Mouse (Mus musculus) CH12.LX (cell line): ENCODE measurements around the gene Gm20683. TPM values are rescaled to one million over a fixed set of nuclear protein-coding genes. Genes with fewer than 3 reads are reported as not detected.

Source experiments
- DNase-seq: peaks from one replicate; pipeline ENCODE4 v3.0.0-alpha.2; 2013; ENCODE audit errors: extremely low read depth
- H3K27ac ChIP-seq: 2 replicates; pipeline ENCODE4 v1.5.1; 2012; ENCODE audit warnings: low read depth, mild to moderate bottlenecking, control low read depth, moderate library complexity; ENCODE audit not compliant: insufficient read depth
- H3K27me3 ChIP-seq: replicated peaks from 2 replicates; pipeline ENCODE3; 2012; ENCODE audit warnings: inconsistent platforms
- H3K36me3 ChIP-seq, 2 experiments: replicated peaks in 1 of 2; 2 replicates each; pipeline versions ENCODE3 to v1.6.1; 2012; ENCODE audit warnings: inconsistent platforms in 1 of 2, low read length in 1 of 2, mild to moderate bottlenecking in 1 of 2, mixed read lengths in 1 of 2, moderate library complexity in 1 of 2; ENCODE audit not compliant: control insufficient read depth in 1 of 2, insufficient read depth in 1 of 2
- H3K4me1 ChIP-seq, 2 experiments: 2 replicates each; pipeline ENCODE4 v1.6.1; 2012; ENCODE audit warnings: inconsistent platforms in 1 of 2, moderate library complexity in 1 of 2; ENCODE audit not compliant: insufficient read depth in 2 of 2, control insufficient read depth in 1 of 2
- H3K4me2 ChIP-seq: 2 replicates; pipeline ENCODE4 v1.6.1; 2012; ENCODE audit warnings: low read depth, mild to moderate bottlenecking, control low read depth; ENCODE audit not compliant: poor library complexity, insufficient read depth, severe bottlenecking
- H3K4me3 ChIP-seq, 3 experiments: fragments of 150-350 bp in 1 of 3; sonication (generic) in 1 of 3; replicated peaks in 1 of 3; 2 replicates each; pipeline versions ENCODE3 to v1.5.1; 2011 to 2012; ENCODE audit warnings: low read depth in 2 of 3, low read length in 2 of 3, mild to moderate bottlenecking in 2 of 3, moderate library complexity in 2 of 3, control low read depth in 1 of 3, improper control_type of control experiment in 1 of 3, inconsistent platforms in 1 of 3, mixed read lengths in 1 of 3; ENCODE audit not compliant: poor library complexity in 1 of 3
- H3K79me2 ChIP-seq: replicated peaks from 2 replicates; pipeline ENCODE4 v1.6.1; 2012; ENCODE audit warnings: mild to moderate bottlenecking, moderate library complexity; ENCODE audit not compliant: control insufficient read depth, poor library complexity, insufficient read depth, severe bottlenecking; ENCODE audit errors: extremely low read depth
- H3K9ac ChIP-seq: 2 replicates; pipeline ENCODE4 v1.6.1; 2012; ENCODE audit warnings: low read depth, mild to moderate bottlenecking, control low read depth, moderate library complexity; ENCODE audit not compliant: insufficient read depth
- H3K9me3 ChIP-seq: replicated peaks from 2 replicates; pipeline ENCODE3; 2012; ENCODE audit warnings: low read length, inconsistent platforms, mixed read lengths
- CHD1 ChIP-seq: IDR thresholded peaks from 2 replicates; pipeline ENCODE4 v1.6.1; 2012; ENCODE audit warnings: low read depth, low read length, improper control_type of control experiment, inconsistent platforms
- CHD2 ChIP-seq: IDR thresholded peaks from 2 replicates; pipeline ENCODE4 v1.6.1; 2011; ENCODE audit warnings: low read length, improper control_type of control experiment
- CTCF ChIP-seq, 2 experiments: IDR thresholded peaks in 1 of 2; conservative IDR thresholded peaks in 1 of 2; 2 replicates each; pipeline ENCODE4 v1.5.1; 2011 to 2012; ENCODE audit warnings: low read depth in 2 of 2, low read length in 2 of 2, improper control_type of control experiment in 1 of 2, inconsistent platforms in 1 of 2, mild to moderate bottlenecking in 1 of 2, moderate library complexity in 1 of 2
- E2F4 ChIP-seq: IDR thresholded peaks from 2 replicates; pipeline ENCODE4 v1.6.1; 2011; ENCODE audit warnings: low read depth, low read length, improper control_type of control experiment; ENCODE audit not compliant: insufficient replicate concordance
- ELF1 ChIP-seq: IDR thresholded peaks from 2 replicates; pipeline ENCODE4 v1.6.1; 2014; ENCODE audit warnings: low read depth, mild to moderate bottlenecking, inconsistent platforms, low read length, improper control_type of control experiment
- EP300 ChIP-seq: IDR thresholded peaks from 2 replicates; pipeline ENCODE4 v1.6.1; 2011; ENCODE audit warnings: low read length, improper control_type of control experiment
- GABPA ChIP-seq: IDR thresholded peaks from 2 replicates; pipeline ENCODE4 v1.6.1; 2012; ENCODE audit warnings: low read depth, low read length, improper control_type of control experiment, inconsistent platforms; ENCODE audit not compliant: insufficient replicate concordance
- HCFC1 ChIP-seq: IDR thresholded peaks from 2 replicates; pipeline ENCODE4 v1.6.1; 2012; ENCODE audit warnings: low read depth, mild to moderate bottlenecking, inconsistent platforms, low read length, improper control_type of control experiment
- JUN ChIP-seq: IDR thresholded peaks from 2 replicates; pipeline ENCODE4 v1.6.1; 2011; ENCODE audit warnings: low read depth, mild to moderate bottlenecking, low read length, improper control_type of control experiment, moderate library complexity; ENCODE audit not compliant: insufficient read depth
- MAZ ChIP-seq: IDR thresholded peaks from 2 replicates; pipeline ENCODE4 v1.6.1; 2012; ENCODE audit warnings: low read depth, mild to moderate bottlenecking, inconsistent platforms, low read length, improper control_type of control experiment, moderate library complexity
- MXI1 ChIP-seq: IDR thresholded peaks from 2 replicates; pipeline ENCODE4 v1.6.1; 2011; ENCODE audit warnings: mild to moderate bottlenecking, low read depth, low read length, improper control_type of control experiment
- NELFE ChIP-seq: IDR thresholded peaks from 2 replicates; pipeline ENCODE4 v1.6.1; 2011; ENCODE audit warnings: low read depth, low read length, improper control_type of control experiment
- NRF1 ChIP-seq: IDR thresholded peaks from 2 replicates; pipeline ENCODE4 v1.6.1; 2014; ENCODE audit warnings: low read depth, mild to moderate bottlenecking, inconsistent platforms, low read length, improper control_type of control experiment, moderate library complexity
- PAX5 ChIP-seq: IDR thresholded peaks from 2 replicates; pipeline ENCODE4 v1.6.1; 2012; ENCODE audit warnings: low read length, inconsistent platforms, mixed read lengths
- POLR2A ChIP-seq: IDR thresholded peaks from 2 replicates; pipeline ENCODE4 v1.6.1; 2011; ENCODE audit warnings: low read depth, mild to moderate bottlenecking, improper control_type of control experiment, low read length
- RAD21 ChIP-seq: IDR thresholded peaks from 2 replicates; pipeline ENCODE4 v1.6.1; 2011; ENCODE audit warnings: low read depth, mild to moderate bottlenecking, low read length, improper control_type of control experiment, moderate library complexity
- RCOR1 ChIP-seq: conservative IDR thresholded peaks from 2 replicates; pipeline ENCODE4 v1.6.1; 2012; ENCODE audit warnings: low read depth, mild to moderate bottlenecking, inconsistent platforms, low read length, improper control_type of control experiment
- TCF12 ChIP-seq: IDR thresholded peaks from 2 replicates; pipeline ENCODE4 v1.6.1; 2014; ENCODE audit warnings: low read depth, mild to moderate bottlenecking, inconsistent platforms, low read length, improper control_type of control experiment
- UBTF ChIP-seq: IDR thresholded peaks from 2 replicates; pipeline ENCODE4 v1.6.1; 2012; ENCODE audit warnings: low read depth, mild to moderate bottlenecking, inconsistent platforms, low read length, improper control_type of control experiment, moderate library complexity
- USF2 ChIP-seq: conservative IDR thresholded peaks from 2 replicates; pipeline ENCODE4 v1.6.1; 2011; ENCODE audit warnings: low read depth, low read length, improper control_type of control experiment
- ZKSCAN1 ChIP-seq: IDR thresholded peaks from 2 replicates; pipeline ENCODE4 v1.6.1; 2012; ENCODE audit warnings: low read depth, inconsistent platforms, low read length, improper control_type of control experiment, borderline replicate concordance
- ZMIZ1 ChIP-seq: IDR thresholded peaks from 2 replicates; pipeline ENCODE4 v1.6.1; 2012; ENCODE audit warnings: low read depth, mild to moderate bottlenecking, inconsistent platforms, low read length, improper control_type of control experiment
- ZNF384 ChIP-seq: IDR thresholded peaks from 2 replicates; pipeline ENCODE4 v1.6.1; 2012; ENCODE audit warnings: low read depth, low read length, improper control_type of control experiment, inconsistent platforms
- dilution Hi-C: fragments of 300-500 bp; cut with MboI; formaldehyde crosslinking; loops from 2 replicates; pipeline ENCODE4 v1.14.3; 2020; ENCODE audit warnings: low sequenced_read_pairs; ENCODE audit not compliant: extremely low pct_unique_long_range_greater_than_20kb, extremely low pct_ligation_motif_present
- in situ Hi-C: fragments of 300-500 bp; cut with MboI; formaldehyde crosslinking; loops from 3 replicates; pipeline ENCODE4 v1.14.3; 2019; ENCODE audit warnings: low sequenced_read_pairs, low pct_ligation_motif_present, low pct_unique_long_range_greater_than_20kb, mixed read lengths
- polyA plus RNA-seq: library from polyadenylated mRNA; unstranded; fragments of >175 nt; gene quantifications from 2 replicates; pipeline ENCODE4 v1.2.1, GENCODE M21; 2012; ENCODE audit warnings: low read depth; ENCODE audit not compliant: insufficient read length
- total RNA-seq, 2 experiments: library from RNA; depleted of rRNA; stranded (reverse); fragments of 300-350 nt in 1 of 2; fragments of >200 nt in 1 of 2; gene quantifications; 2 replicates each; pipeline ENCODE4 v1.2.3; 2012 to 2014

Gm20683 gene
- total RNA-seq (2012; rRNA removed): 3.1 and 3.8 TPM in 2 replicates
- 0.96 and 1.3 TPM in 2 replicates for total RNA-seq (2014; rRNA removed)
- 1.4 and 4.8 TPM in 2 replicates for polyA plus RNA-seq

DNA sequence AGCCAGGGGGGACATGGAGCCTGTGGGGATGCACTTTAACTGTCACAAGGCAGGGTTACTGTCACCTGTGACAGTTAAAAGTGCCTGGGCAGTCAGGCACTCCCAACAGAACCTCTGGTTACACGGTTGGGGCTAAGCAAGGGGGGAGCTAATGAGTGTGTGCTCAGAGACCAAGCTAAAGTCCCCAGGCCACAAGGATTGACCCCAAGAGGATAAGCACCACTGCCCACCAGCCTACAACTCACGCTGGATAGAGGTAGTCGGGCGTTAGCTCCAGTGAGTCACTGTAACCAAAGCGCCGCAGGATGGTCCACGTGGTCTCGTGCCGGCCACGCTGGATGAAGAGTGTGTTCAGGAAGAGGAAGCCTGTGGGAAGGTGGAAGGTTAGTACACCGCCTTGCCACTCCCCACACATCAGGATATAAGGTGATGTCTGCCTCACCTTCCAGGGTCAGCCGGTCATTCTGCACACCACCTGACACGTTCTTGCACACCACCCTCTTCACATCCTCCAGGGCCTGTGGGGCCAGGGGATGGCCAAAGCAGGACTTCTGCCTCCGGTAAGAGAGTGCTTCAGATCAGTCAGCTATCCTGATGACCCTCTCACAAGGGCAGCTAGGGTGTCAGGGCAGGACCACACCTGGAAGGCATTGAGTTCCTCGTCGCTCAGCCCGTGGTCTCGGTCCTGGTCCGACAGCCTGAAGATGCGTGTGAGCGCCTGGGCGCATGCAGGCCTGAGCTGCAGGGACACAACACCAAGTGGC is at the start of gene Gm20683:
Gene Gm20683, minus strand, starts transcription at position 647 of the 764 bp plus-strand sequence.
- H3K4me3 ChIP-seq: no peak within 1 kb of the TSS
- H3K4me1 ChIP-seq: peaks cover 12 to 15% of the 10 kb centered on the region in 2 experiments
- H3K4me2 ChIP-seq: no peak within 1 kb of the TSS
- H3K9me3 ChIP-seq: no peaks in the 10 kb centered on the region
- peaks cover 14% of the 10 kb centered on the region for H3K79me2 ChIP-seq
- in situ Hi-C loops (no loop called here), dilution Hi-C loops (no loop called here)
- no peak for TF ChIP-seq EP300
- no peak for TF ChIP-seq POLR2A
- TF ChIP-seq RCOR1: no peak
- TF ChIP-seq ZKSCAN1: no peak
- TF ChIP-seq JUN: no peak
- no peak for TF ChIP-seq NELFE
- TF ChIP-seq MXI1: no peak
- TF ChIP-seq HCFC1: no peak
- TF ChIP-seq CHD2: no peak
- TF ChIP-seq E2F4: no peak
- TF ChIP-seq CHD1: no peak
- no peak for TF ChIP-seq ZMIZ1
- no peak for DNase-seq
- H3K36me3 ChIP-seq: peaks cover 69 to 83% of the 10 kb centered on the region in 2 experiments
- H3K27ac ChIP-seq: no peak within 1 kb of the TSS
- H3K9ac ChIP-seq: no peak within 1 kb of the TSS
- H3K27me3 ChIP-seq: no peaks in the 10 kb centered on the region

DNA sequence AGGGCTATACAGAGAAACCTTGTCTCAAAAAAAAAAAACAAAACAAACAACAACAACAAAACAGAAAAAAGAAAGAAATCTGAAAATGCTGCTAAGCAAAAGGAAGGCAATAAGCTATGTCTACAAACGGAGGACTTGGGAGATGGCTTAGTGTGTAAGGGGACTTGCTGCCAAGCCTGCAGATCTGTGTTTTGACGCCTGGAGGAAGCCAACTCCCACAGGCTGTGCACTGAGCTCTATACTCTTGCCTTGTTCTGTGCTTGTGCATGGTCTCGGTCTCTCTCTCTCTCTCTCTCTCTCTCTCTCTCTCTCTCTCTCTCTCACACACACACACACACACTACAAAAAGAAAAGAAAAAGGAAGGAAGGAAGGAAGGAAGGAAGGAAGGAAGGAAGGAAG is 47.3 kb upstream of the Gm20683 start:
- Histone ChIP-seq H3K27me3 (no peaks in the 10 kb centered on the region), H3K79me2 (peaks cover 7% of the 10 kb centered on the region; the same call in 1 of the 2 replicates), H3K4me2 (no peak overlapping the region), H3K4me3 (no peak overlapping the region), H3K27ac (no peak overlapping the region), H3K9me3 (no peaks in the 10 kb centered on the region), H3K9ac (no peak overlapping the region), H3K4me1 (peaks cover 0 to 6% of the 10 kb centered on the region in 2 experiments; a peak in 1 of 4 replicates), H3K36me3 (peaks cover 31 to 78% of the 10 kb centered on the region in 2 experiments)
- no peak for DNase-seq
- in situ Hi-C loops: no loop called here
- TF ChIP-seq PAX5: no peak
- TF ChIP-seq ZNF384: no peak
- TF ChIP-seq UBTF: no peak
- TF ChIP-seq GABPA: no peak
- TF ChIP-seq RAD21: no peak
- no peak for TF ChIP-seq MAZ
- no peak for TF ChIP-seq ZKSCAN1
- TF ChIP-seq NRF1: no peak
- no peak for TF ChIP-seq POLR2A
- TF ChIP-seq TCF12: no peak
- TF ChIP-seq E2F4: no peak
- TF ChIP-seq USF2: no peak
- TF ChIP-seq NELFE: no peak
- no peak for TF ChIP-seq CTCF (conservative IDR thresholded peaks at IDR 0.05 in 1 of 2, IDR thresholded peaks at IDR 0.05 in 1 of 2; ENCODE audit: low read depth in 2 of 2, low read length in 2 of 2)
- no peak for TF ChIP-seq ELF1
- dilution Hi-C loops: no loop called here
